Mouse (Mus musculus) liver, embryonic 14.5 days (tissue): Measurements from ENCODE around the gene Gpatch2.

Experiments used
- CTCF ChIP-seq: IDR thresholded peaks from 2 replicates; pipeline ENCODE4 v1.5.1; 2016; ENCODE audit warnings: antibody characterized with exemption, low read depth, control low read depth
- EP300 ChIP-seq: IDR thresholded peaks from 2 replicates; pipeline ENCODE4 v1.6.1; 2016; ENCODE audit warnings: antibody characterized with exemption, low read depth

DNA sequence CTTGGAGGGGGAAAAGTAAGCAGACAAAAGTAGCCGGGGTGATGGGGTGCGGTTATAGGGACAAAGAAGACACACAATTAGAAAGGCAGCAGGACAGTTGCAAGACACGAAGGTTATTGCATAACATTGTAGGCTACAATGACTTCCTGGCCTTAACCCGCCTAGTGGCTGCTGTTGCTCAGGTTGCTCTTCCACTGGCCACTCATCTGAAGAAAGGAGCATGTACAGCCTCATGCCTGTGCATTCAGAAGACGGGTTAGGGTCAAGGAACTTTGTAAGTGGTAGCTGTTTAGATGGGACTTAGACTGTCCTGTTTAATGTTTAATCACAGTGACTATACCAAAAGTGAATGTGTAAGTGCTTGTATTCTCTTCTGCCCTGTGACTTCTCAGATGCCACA lies 26.0 kb downstream of the Gpatch2 start:
- TF ChIP-seq CTCF (no peak), EP300 (no peak)
